Mouse (Mus musculus) thymus, adult 2 months (tissue): ENCODE results near the gene Ankrd54. TPM values are rescaled to one million over a fixed set of nuclear protein-coding genes. Genes with fewer than 3 reads are reported as not detected.

ENCODE experiments used
- DNase-seq: peaks from one replicate; pipeline ENCODE4 v3.0.0; 2021
- H3K27ac ChIP-seq: fragments of 200-500 bp; 2 replicates; pipeline ENCODE4 v1.5.1; 2012; ENCODE audit warnings: low read length, control low read depth; ENCODE audit not compliant: control insufficient read depth, insufficient read depth
- H3K27me3 ChIP-seq: fragments of 200-500 bp; 2 replicates; pipeline ENCODE4 v1.6.1; 2012; ENCODE audit warnings: mild to moderate bottlenecking, low read length, moderate library complexity, mixed read lengths; ENCODE audit not compliant: control insufficient read depth, insufficient read depth
- H3K36me3 ChIP-seq: fragments of 200-500 bp; 2 replicates; pipeline ENCODE4 v1.6.1; 2012; ENCODE audit warnings: mild to moderate bottlenecking, low read length, moderate library complexity; ENCODE audit not compliant: control insufficient read depth, insufficient read depth
- H3K4me1 ChIP-seq: fragments of 200-500 bp; replicated peaks from 2 replicates; pipeline ENCODE4 v1.6.1; 2012; ENCODE audit warnings: low read length; ENCODE audit not compliant: control insufficient read depth, insufficient read depth
- H3K4me3 ChIP-seq: fragments of 200-500 bp; 2 replicates; pipeline ENCODE4 v1.5.1; 2012; ENCODE audit warnings: mild to moderate bottlenecking, low read length, control low read depth, moderate library complexity; ENCODE audit not compliant: control insufficient read depth, insufficient read depth
- CTCF ChIP-seq: fragments of 200-500 bp; IDR thresholded peaks from 2 replicates; pipeline ENCODE4 v1.5.1; 2012; ENCODE audit warnings: mild to moderate bottlenecking, control low read depth, low read length, moderate library complexity, borderline replicate concordance; ENCODE audit not compliant: control insufficient read depth, poor library complexity, insufficient read depth; ENCODE audit errors: extremely low read depth
- POLR2A ChIP-seq: fragments of 200-500 bp; IDR thresholded peaks from 2 replicates; pipeline ENCODE4 v1.6.1; 2012; ENCODE audit warnings: mild to moderate bottlenecking, low read length, control low read depth, moderate library complexity; ENCODE audit not compliant: control insufficient read depth, poor library complexity, insufficient read depth; ENCODE audit errors: extremely low read depth
- WGBS: fragments of 180-500 bp; shearing (Covaris S2); methylation state at CpG from one replicate; pipeline ENCODE4 v1.1.7; 2018; 5-methylcytosine and 5-hydroxymethylcytosine counted together
- polyA plus RNA-seq: library from polyadenylated mRNA; depleted of rRNA; stranded (reverse); fragments of >200 nt; gene quantifications from 2 replicates; pipeline ENCODE4 v1.2.3, GENCODE M21; 2012

Ankrd54 gene
- polyA plus RNA-seq, 1 experiment, result 171 TPM

DNA sequence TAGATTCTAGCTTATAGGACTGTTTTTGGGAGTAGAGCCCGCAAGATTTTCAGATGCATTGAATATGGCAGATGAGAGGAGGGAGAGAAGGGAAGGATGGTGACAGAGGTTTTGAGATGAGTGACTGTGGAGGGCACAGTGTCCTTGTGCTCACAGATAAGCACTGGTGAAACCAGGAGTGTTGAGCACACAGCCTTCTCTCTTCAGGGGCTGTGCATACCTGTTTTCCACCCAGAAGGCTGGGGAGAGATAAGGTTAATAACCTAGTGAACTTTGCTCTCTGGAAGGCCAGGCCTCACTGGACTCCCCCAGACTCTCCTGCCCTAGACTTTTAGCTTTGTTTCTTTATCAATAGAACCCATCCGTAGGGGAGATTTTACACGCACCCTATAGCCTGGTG, 5.7 kb upstream of the Ankrd54 start:
- Histone ChIP-seq H3K4me3 (no peak overlapping the region), H3K4me1 (0 out of 2 replicates have a peak, but pooled peaks cover 2% of the 10 kb centered on the region), H3K27ac (no peak overlapping the region), H3K27me3 (no peaks in the 10 kb centered on the region), H3K36me3 (no peaks in the 10 kb centered on the region)
- no peak for TF ChIP-seq POLR2A
- TF ChIP-seq CTCF, result no peak
- DNase-seq, result no peak
- WGBS, result 94% methylated on average over 3 of the region's 3 CpGs

DNA sequence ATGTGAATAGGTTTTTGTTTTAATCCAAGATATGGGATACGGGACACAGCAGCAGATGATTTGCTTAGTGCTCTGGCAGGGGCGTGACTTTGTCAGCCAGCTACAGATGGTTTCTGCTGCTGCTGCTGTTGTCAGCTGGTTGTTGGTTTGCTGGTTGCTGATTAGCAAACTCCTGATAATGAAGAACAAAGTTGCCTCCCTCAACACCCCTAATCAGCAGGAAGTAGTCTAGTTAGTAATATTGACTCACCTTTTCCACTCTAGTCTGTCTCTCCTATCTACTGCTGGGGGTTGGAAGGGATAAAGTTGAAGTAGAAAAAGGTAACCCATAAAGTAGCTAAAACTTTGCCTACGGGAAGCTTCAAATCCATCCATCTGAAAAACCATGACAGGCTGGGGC, 4.9 kb upstream of the Ankrd54 start:
- Histone ChIP-seq H3K4me3 (no peak overlapping the region), H3K36me3 (no peaks in the 10 kb centered on the region), H3K4me1 (0 out of 2 replicates have a peak, but pooled peaks cover 2% of the 10 kb centered on the region), H3K27ac (no peak overlapping the region), H3K27me3 (no peaks in the 10 kb centered on the region)
- no peak for TF ChIP-seq POLR2A
- no peak for TF ChIP-seq CTCF
- WGBS, result 88% methylated on average over 3 of the region's 3 CpGs
- no peak for DNase-seq

- 90% methylated on average over 2 of the region's 2 CpGs for WGBS
- Histone ChIP-seq H3K36me3 (no peaks in the 10 kb centered on the region), H3K27ac (no peak overlapping the region), H3K4me3 (no peak overlapping the region), H3K4me1 (peaks cover 2% of the 10 kb centered on the region; the same call in 1 of the 2 replicates), H3K27me3 (no peaks in the 10 kb centered on the region)
- DNase-seq, result no peak
- TF ChIP-seq POLR2A, result no peak
- TF ChIP-seq CTCF, result no peak
These were observed 3.6 kb upstream of the Ankrd54 start for GRCm38 (mm10) chr15:79066276-79066675.

GRCm38 (mm10) chr15:79065086-79065770, 2.5 kb upstream of the Ankrd54 start:
- no peak for DNase-seq
- peaks cover 2% of the 10 kb centered on the region; the same call in 1 of the 2 replicates for H3K4me1 ChIP-seq
- no peak overlapping the region for H3K27ac ChIP-seq
- H3K27me3 ChIP-seq, result no peaks in the 10 kb centered on the region
- WGBS, result 84% methylated on average over 8 of the region's 8 CpGs
- TF ChIP-seq POLR2A (no peak), CTCF (no peak)
- 0 out of 2 replicates have a peak, but pooled peaks cover 3% of the 10 kb centered on the region for H3K36me3 ChIP-seq
- H3K4me3 ChIP-seq, result no peak overlapping the region

DNA sequence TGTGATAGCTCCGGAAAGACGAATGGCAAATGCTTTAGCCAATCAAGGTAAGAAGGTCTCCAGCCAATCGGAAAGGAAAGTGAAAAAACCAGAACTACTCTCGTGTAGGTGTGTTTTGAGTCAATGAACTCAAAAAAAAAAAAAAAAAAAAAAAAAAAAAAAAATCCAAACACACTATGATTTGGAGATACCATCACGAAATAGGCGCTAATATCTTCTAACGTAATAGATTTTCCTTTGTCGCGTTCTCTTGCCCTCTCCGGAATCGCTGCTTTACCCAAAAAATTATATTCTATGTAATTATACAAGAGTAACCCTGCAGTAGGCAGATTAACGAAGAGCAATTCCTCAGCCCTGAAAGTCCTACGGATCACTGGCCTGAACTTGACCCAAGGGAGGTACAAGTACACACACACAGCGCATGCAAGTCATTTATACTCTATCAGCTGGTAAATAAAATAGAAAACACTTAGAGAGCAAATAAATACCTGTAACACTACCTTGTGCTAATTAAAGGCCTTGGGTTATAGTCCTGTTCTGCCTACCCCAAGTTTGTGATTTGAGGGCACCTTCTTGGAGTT, 557 bp upstream of the Ankrd54 start:
- no peak for DNase-seq
- TF ChIP-seq POLR2A (no peak), CTCF (no peak)
- no peak overlapping the region for H3K27ac ChIP-seq
- peaks cover 2% of the 10 kb centered on the region; the same call in 1 of the 2 replicates for H3K4me1 ChIP-seq
- H3K36me3 ChIP-seq, result peaks cover 8% of the 10 kb centered on the region; the same call in 1 of the 2 replicates
- 10% methylated on average over 14 of the region's 14 CpGs for WGBS
- no peaks in the 10 kb centered on the region for H3K27me3 ChIP-seq
- H3K4me3 ChIP-seq, result no peak overlapping the region

- Histone ChIP-seq H3K4me3 (no peak overlapping the region), H3K27ac (no peak overlapping the region), H3K4me1 (peaks cover 2% of the 10 kb centered on the region; the same call in 1 of the 2 replicates), H3K27me3 (no peaks in the 10 kb centered on the region), H3K36me3 (peaks cover 25% of the 10 kb centered on the region)
- no peak for TF ChIP-seq CTCF
- TF ChIP-seq POLR2A, result no peak
- DNase-seq, result no peak
- WGBS, result 96% methylated on average over 14 of the region's 14 CpGs
These were observed 1.7 kb downstream of the Ankrd54 start for GRCm38 (mm10) chr15:79060887-79061565.

GRCm38 (mm10) chr15:79057850-79058249, 4.8 kb downstream of the Ankrd54 start:
- no peak for TF ChIP-seq CTCF
- no peak for TF ChIP-seq POLR2A
- WGBS, result 98% methylated on average over 6 of the region's 6 CpGs
- no peaks in the 10 kb centered on the region for H3K27me3 ChIP-seq
- no peaks in the 10 kb centered on the region; the same call in 1 of the 2 replicates for H3K4me1 ChIP-seq
- H3K36me3 ChIP-seq, result peaks cover 54% of the 10 kb centered on the region
- no peak overlapping the region for H3K4me3 ChIP-seq
- H3K27ac ChIP-seq, result no peak overlapping the region
- DNase-seq, result no peak
